Mouse (Mus musculus): Measurements from ENCODE around the gene Mrpl41. TPM values are rescaled to one million over a fixed set of nuclear protein-coding genes. Genes with fewer than 3 reads are reported as not detected.
"Not testable (repeated sequence)": the region's sequence is repeated elsewhere in the genome, so short reads cannot be mapped to it uniquely, and the experiment has no call there.

The Mrpl41 gene
- polyA plus RNA-seq, 1 experiment = 79.7 TPM

DNA sequence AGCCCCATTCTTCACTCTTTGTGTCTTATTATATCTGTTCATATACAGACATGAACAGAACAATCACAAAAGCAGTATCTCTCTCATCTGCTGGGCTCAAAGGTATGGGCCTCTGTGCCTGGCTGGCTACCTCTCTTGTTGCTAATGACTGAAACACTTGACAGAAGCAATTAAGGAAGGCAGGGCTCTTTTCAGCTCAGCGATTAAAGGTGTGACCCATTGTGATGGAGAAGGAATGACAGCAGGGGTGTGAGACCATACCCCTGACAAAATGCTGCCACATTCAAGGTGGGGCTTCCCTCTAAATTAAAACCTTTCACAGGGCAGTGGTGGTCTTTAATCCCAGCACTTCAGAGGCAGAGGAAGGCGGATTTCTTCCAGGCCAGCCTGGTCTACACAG, 12.9 kb upstream of the Mrpl41 start:
- no peaks in the 10 kb centered on the region for H3K27me3 ChIP-seq (ENCODE audit: control insufficient read depth, insufficient read depth, insufficient read length)
- TF ChIP-seq POLR2AphosphoS2 (IDR thresholded peaks at IDR 0.05; ENCODE audit: insufficient read length, low read depth) (no peak), SRF (IDR thresholded peaks at IDR 0.05; ENCODE audit: control insufficient read depth, insufficient read length, low read depth) (no peak), TCF3 (IDR thresholded peaks at IDR 0.05; ENCODE audit: insufficient read length, low read depth) (no peak), POLR2A (IDR thresholded peaks at IDR 0.05; ENCODE audit: insufficient read length, low read depth) (no peak), REST (IDR thresholded peaks at IDR 0.05; ENCODE audit: insufficient read depth, insufficient read length) (no peak), MYOG (IDR thresholded peaks at IDR 0.05; ENCODE audit: control insufficient read depth in 1 of 3, insufficient read depth in 1 of 3, insufficient read length in 2 of 3, low read depth in 2 of 3) (no peak), USF1 (IDR thresholded peaks at IDR 0.05; ENCODE audit: low read depth) (no peak), E2F4 (IDR thresholded peaks at IDR 0.05; ENCODE audit: insufficient read depth) (no peak), MAX (IDR thresholded peaks at IDR 0.05; ENCODE audit: low read depth) (no peak), TCF12 (IDR thresholded peaks at IDR 0.05; ENCODE audit: insufficient read depth, poor library complexity, severe bottlenecking) (no peak), CEBPB (IDR thresholded peaks at IDR 0.05; ENCODE audit: insufficient read depth, poor library complexity, severe bottlenecking) (no peak), MYOD1 (IDR thresholded peaks at IDR 0.05; ENCODE audit: control insufficient read depth in 1 of 3, insufficient read length in 2 of 3, low read depth in 2 of 3) (no peak)

DNA sequence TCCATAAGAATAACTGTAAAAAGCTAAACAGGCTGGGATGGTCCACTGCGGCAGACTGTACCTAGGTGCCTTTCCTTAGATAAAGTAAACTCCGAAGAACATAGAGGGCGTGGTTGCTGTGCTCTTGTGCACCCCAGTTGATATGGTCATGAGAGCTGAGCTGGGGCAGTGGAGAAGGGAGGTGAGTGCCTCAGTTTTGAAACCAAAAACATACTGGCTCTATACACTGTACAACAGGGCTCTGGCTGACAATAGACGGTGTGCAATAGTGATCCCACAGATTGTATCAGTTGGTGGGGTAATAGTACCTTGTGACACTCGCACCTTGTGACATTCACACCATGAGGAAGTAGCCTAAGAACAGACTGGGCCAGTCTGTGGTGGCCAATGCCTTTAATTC, 2.1 kb upstream of the Mrpl41 start:
- H3K4me2 ChIP-seq (ENCODE audit: low read depth) = no peak overlapping the region
- no peak overlapping the region for H3K4me3 ChIP-seq
- H3K79me2 ChIP-seq (ENCODE audit: control insufficient read depth, insufficient read depth) = peaks cover 5% of the 10 kb centered on the region
- no peak overlapping the region for H3ac ChIP-seq (ENCODE audit: control insufficient read depth, insufficient read length)
- no peak for TF ChIP-seq TCF12 (IDR thresholded peaks at IDR 0.05; ENCODE audit: insufficient read depth, poor library complexity, severe bottlenecking)
- H3K36me3 ChIP-seq (ENCODE audit: control insufficient read depth, insufficient read depth) = peaks cover 13% of the 10 kb centered on the region
- no peaks in the 10 kb centered on the region for H3K27me3 ChIP-seq (ENCODE audit: control insufficient read depth, insufficient read depth, insufficient read length)

More for the DNA sequence above, 12.9 kb upstream of the Mrpl41 start:
- H3K36me3 ChIP-seq (ENCODE audit: control insufficient read depth, insufficient read depth) = no peaks in the 10 kb centered on the region
- H3ac ChIP-seq (ENCODE audit: control insufficient read depth, insufficient read length) = no peak overlapping the region
- H3K79me2 ChIP-seq (ENCODE audit: control insufficient read depth, insufficient read depth) = no peaks in the 10 kb centered on the region
- no peak overlapping the region for H3K4me3 ChIP-seq
- no peak overlapping the region for H3K4me2 ChIP-seq (ENCODE audit: low read depth)

DNA sequence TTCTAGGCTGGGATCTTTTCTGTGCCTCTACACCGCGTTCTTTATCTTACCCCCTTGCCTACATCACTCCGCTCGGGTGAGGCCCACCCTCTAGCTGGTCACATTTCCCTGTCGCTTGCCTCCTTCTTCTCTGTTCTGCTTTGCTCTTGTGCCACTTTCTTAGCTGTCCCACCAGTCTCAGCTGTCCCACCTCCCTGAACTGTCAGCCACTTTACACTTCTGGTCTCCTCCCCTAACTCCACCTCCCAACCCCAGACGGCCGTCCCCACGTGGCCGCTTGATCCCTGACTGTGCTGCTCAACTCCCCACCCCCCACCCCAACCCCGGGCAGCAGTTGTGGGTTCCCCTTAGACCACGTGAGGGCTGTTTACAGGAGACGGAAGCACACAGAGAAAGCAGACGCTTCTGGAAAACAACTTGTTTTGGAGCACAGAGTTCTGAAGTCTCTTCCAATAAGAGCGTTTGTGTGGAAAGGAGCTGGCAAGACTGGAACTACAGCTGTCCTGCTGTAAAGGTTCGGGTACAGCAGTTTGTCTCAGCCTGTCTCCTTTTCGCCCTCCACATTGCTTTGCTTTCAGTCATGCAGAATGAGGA, 903 bp upstream of the Mrpl41 start, which contains the start of gene Pnpla7:
Gene Pnpla7 (plus strand): TSS at position 330 of the 594 bp plus-strand sequence.
- H3K79me2 ChIP-seq (ENCODE audit: control insufficient read depth, insufficient read depth) = peaks cover 5% of the 10 kb centered on the region
- peak within 1 kb of the TSS; percentile 84 for H3K4me3 ChIP-seq
- no peaks in the 10 kb centered on the region for H3K27me3 ChIP-seq (ENCODE audit: control insufficient read depth, insufficient read depth, insufficient read length)
- H3K36me3 ChIP-seq (ENCODE audit: control insufficient read depth, insufficient read depth) = peaks cover 17% of the 10 kb centered on the region
- peak within 1 kb of the TSS; percentile 100 for H3K4me2 ChIP-seq (ENCODE audit: low read depth)
- peak within 1 kb of the TSS; percentile 53 for H3ac ChIP-seq (ENCODE audit: control insufficient read depth, insufficient read length)
- no peak for TF ChIP-seq MYOD1 (IDR thresholded peaks at IDR 0.05; ENCODE audit: control insufficient read depth in 1 of 3, insufficient read length in 2 of 3, low read depth in 2 of 3)
- no peak for TF ChIP-seq REST (IDR thresholded peaks at IDR 0.05; ENCODE audit: insufficient read depth, insufficient read length)
- TF ChIP-seq USF1 (IDR thresholded peaks at IDR 0.05; ENCODE audit: low read depth) = peak; percentile 90
- TF ChIP-seq TCF3 (IDR thresholded peaks at IDR 0.05; ENCODE audit: insufficient read length, low read depth) = no peak
- no peak for TF ChIP-seq CEBPB (IDR thresholded peaks at IDR 0.05; ENCODE audit: insufficient read depth, poor library complexity, severe bottlenecking)
- no peak for TF ChIP-seq E2F4 (IDR thresholded peaks at IDR 0.05; ENCODE audit: insufficient read depth)
- no peak for TF ChIP-seq TCF12 (IDR thresholded peaks at IDR 0.05; ENCODE audit: insufficient read depth, poor library complexity, severe bottlenecking)
- no peak for TF ChIP-seq SRF (IDR thresholded peaks at IDR 0.05; ENCODE audit: control insufficient read depth, insufficient read length, low read depth)
- no peak for TF ChIP-seq POLR2AphosphoS2 (IDR thresholded peaks at IDR 0.05; ENCODE audit: insufficient read length, low read depth)
- peak; percentile 36 for TF ChIP-seq POLR2A (IDR thresholded peaks at IDR 0.05; ENCODE audit: insufficient read length, low read depth)
- TF ChIP-seq MAX (IDR thresholded peaks at IDR 0.05; ENCODE audit: low read depth) = peak; percentile 63
- TF ChIP-seq MYOG (IDR thresholded peaks at IDR 0.05; ENCODE audit: control insufficient read depth in 1 of 3, insufficient read depth in 1 of 3, insufficient read length in 2 of 3, low read depth in 2 of 3) = peak in 1 of 3 experiments; percentile 20

DNA sequence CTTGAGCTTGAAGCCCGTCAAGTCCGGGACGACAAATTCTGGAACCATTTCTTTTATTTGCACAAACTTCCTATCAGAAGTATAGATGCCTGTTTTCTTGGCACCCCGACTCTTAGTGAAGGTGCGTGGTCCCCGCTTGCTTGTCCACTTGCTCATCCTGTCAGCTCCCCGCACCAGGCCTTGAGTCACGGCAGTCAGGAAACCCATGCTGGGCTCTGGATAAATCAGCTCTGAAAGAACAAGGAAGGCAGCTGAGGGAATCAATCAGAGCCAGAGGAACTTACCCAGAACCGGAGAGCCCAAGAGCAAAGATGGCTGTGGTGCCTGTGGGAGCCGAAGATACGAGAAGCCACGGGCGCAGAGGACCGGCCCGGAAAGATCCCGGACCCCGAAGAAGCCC, 446 bp downstream of the Mrpl41 start:
- H3ac ChIP-seq (ENCODE audit: control insufficient read depth, insufficient read length) = peak overlapping the region; percentile 53
- not testable (repeated sequence) for H3K27me3 ChIP-seq (ENCODE audit: control insufficient read depth, insufficient read depth, insufficient read length); H3K79me2 ChIP-seq (ENCODE audit: control insufficient read depth, insufficient read depth)
- H3K36me3 ChIP-seq (ENCODE audit: control insufficient read depth, insufficient read depth) = peaks cover 17% of the 10 kb centered on the region
- peak overlapping the region; percentile 92 for H3K4me2 ChIP-seq (ENCODE audit: low read depth)
- H3K4me3 ChIP-seq = peak overlapping the region; percentile 84

DNA sequence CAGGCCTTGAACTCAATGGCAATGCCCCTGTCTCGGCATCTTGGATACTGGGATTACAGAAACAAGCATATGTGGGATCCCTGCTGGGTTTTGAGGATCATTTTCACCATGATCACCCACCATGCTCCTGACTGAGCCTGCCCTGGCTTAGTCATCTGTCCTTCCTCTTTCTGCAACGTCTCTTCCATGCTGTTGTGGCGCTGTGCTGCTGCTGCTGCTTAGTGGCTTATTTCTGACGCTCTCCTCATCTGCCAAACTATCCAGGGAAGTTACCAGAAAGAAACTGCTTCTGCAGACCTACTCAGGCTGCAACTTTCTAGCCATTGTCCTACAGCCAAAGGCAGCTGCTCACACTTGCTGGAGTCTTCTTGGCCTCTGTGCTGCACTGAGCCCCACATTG, 4.5 kb downstream of the Mrpl41 start:
- peaks cover 5% of the 10 kb centered on the region for H3K79me2 ChIP-seq (ENCODE audit: control insufficient read depth, insufficient read depth)
- H3K4me3 ChIP-seq = no peak overlapping the region
- no peaks in the 10 kb centered on the region for H3K27me3 ChIP-seq (ENCODE audit: control insufficient read depth, insufficient read depth, insufficient read length)
- H3ac ChIP-seq (ENCODE audit: control insufficient read depth, insufficient read length) = no peak overlapping the region
- H3K36me3 ChIP-seq (ENCODE audit: control insufficient read depth, insufficient read depth) = peaks cover 17% of the 10 kb centered on the region
- TF ChIP-seq TCF3 (IDR thresholded peaks at IDR 0.05; ENCODE audit: insufficient read length, low read depth) (no peak), POLR2AphosphoS2 (IDR thresholded peaks at IDR 0.05; ENCODE audit: insufficient read length, low read depth) (no peak), SRF (IDR thresholded peaks at IDR 0.05; ENCODE audit: control insufficient read depth, insufficient read length, low read depth) (no peak), POLR2A (IDR thresholded peaks at IDR 0.05; ENCODE audit: insufficient read length, low read depth) (no peak), MAX (IDR thresholded peaks at IDR 0.05; ENCODE audit: low read depth) (no peak)
- H3K4me2 ChIP-seq (ENCODE audit: low read depth) = no peak overlapping the region
